Mouse (Mus musculus) megakaryocyte, embryonic 14.5 days (primary cell): ENCODE measurements around the gene 4933430I17Rik.

Experiments used
- FLI1 ChIP-seq: IDR thresholded peaks from 2 replicates; pipeline ENCODE4 v1.6.1; 2012; ENCODE audit warnings: low read length, inconsistent platforms, mixed read lengths
- GATA1 ChIP-seq: IDR thresholded peaks from 3 replicates; pipeline ENCODE4 v1.6.1; 2012; ENCODE audit warnings: mixed read lengths, low read length, inconsistent platforms, borderline replicate concordance

GRCm38 (mm10) chr4:62513998-62514506 is 11.1 kb upstream of the 4933430I17Rik start:
- TF ChIP-seq GATA1 (no peak), FLI1 (no peak)
